Mouse (Mus musculus) MEL (cell line): ENCODE data around the gene Rabgap1l.

ENCODE experiments used
- CHD2 ChIP-seq: IDR thresholded peaks from 2 replicates; pipeline ENCODE4 v1.6.1; 2011; ENCODE audit warnings: low read length, improper control_type of control experiment
- CTCF ChIP-seq, 3 experiments: IDR thresholded peaks in 2 of 3; conservative IDR thresholded peaks in 1 of 3; 2 replicates each; pipeline ENCODE4 v1.5.1; 2011 to 2012; ENCODE audit warnings: low read length in 3 of 3, low read depth in 2 of 3, mild to moderate bottlenecking in 2 of 3, improper control_type of control experiment in 1 of 3, inconsistent platforms in 1 of 3, mixed read lengths in 1 of 3, moderate library complexity in 1 of 3; ENCODE audit not compliant: control insufficient read depth in 1 of 3, insufficient read depth in 1 of 3, poor library complexity in 1 of 3, severe bottlenecking in 1 of 3
- EP300 ChIP-seq, 2 experiments: IDR thresholded peaks; 2 replicates each; pipeline ENCODE4 v1.6.1; 2011; ENCODE audit warnings: improper control_type of control experiment in 2 of 2, low read length in 2 of 2, low read depth in 1 of 2, mild to moderate bottlenecking in 1 of 2
- JUND ChIP-seq: IDR thresholded peaks from 2 replicates; pipeline ENCODE4 v1.6.1; 2011; ENCODE audit warnings: low read depth, mild to moderate bottlenecking, improper control_type of control experiment, low read length
- MAFK ChIP-seq: IDR thresholded peaks from 2 replicates; pipeline ENCODE4 v1.6.1; 2011; ENCODE audit warnings: low read depth, mild to moderate bottlenecking, low read length, improper control_type of control experiment, borderline replicate concordance
- NELFE ChIP-seq: IDR thresholded peaks from 2 replicates; pipeline ENCODE4 v1.6.1; 2011; ENCODE audit warnings: low read depth, low read length, improper control_type of control experiment
- POLR2A ChIP-seq, 2 experiments: IDR thresholded peaks; 2 replicates each; pipeline ENCODE4 v1.6.1; 2011 to 2012; ENCODE audit warnings: low read length in 2 of 2, mild to moderate bottlenecking in 2 of 2, control low read depth in 1 of 2, improper control_type of control experiment in 1 of 2, low read depth in 1 of 2, moderate library complexity in 1 of 2; ENCODE audit not compliant: control insufficient read depth in 1 of 2, insufficient read depth in 1 of 2, poor library complexity in 1 of 2
- POLR2AphosphoS2 ChIP-seq: IDR thresholded peaks from 2 replicates; pipeline ENCODE4 v1.6.1; 2011; ENCODE audit warnings: low read length, improper control_type of control experiment
- POLR2AphosphoS5 ChIP-seq: IDR thresholded peaks from 2 replicates; pipeline ENCODE4 v1.6.1; 2012; ENCODE audit warnings: low read depth, borderline replicate concordance, mild to moderate bottlenecking, inconsistent platforms, low read length, moderate library complexity, mixed read lengths
- SIN3A ChIP-seq: IDR thresholded peaks from 2 replicates; pipeline ENCODE4 v1.6.1; 2012; ENCODE audit warnings: low read length, improper control_type of control experiment, inconsistent platforms
- UBTF ChIP-seq: IDR thresholded peaks from 2 replicates; pipeline ENCODE4 v1.6.1; 2012; ENCODE audit warnings: low read depth, mild to moderate bottlenecking, inconsistent platforms, low read length, improper control_type of control experiment, moderate library complexity, borderline replicate concordance; ENCODE audit not compliant: insufficient read depth
- ZKSCAN1 ChIP-seq: IDR thresholded peaks from 2 replicates; pipeline ENCODE4 v1.6.1; 2012; ENCODE audit warnings: low read depth, mild to moderate bottlenecking, inconsistent platforms, low read length, improper control_type of control experiment, moderate library complexity

DNA sequence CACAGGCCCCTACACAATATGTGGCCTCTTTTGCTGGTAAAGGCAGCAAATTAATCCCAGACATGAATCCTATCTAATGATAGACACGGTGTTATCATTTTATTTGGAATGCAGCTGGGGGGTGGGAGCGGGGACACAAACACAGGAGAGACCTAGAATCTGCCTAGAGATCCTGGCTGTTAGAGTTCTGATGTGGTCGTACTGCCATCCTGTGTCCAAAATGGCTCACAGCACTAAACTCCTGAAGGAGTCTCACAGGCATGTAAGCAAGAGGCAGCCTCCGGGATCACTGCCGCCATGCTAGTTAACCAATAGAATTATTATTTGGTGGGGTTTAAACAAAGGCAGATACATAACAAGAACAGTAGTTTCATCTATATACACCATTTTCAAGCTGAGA is 608.5 kb downstream of the Rabgap1l start:
- TF ChIP-seq ZKSCAN1 (no peak), EP300 (IDR thresholded peaks at IDR 0.05; ENCODE audit: low read depth in 1 of 2, low read length in 2 of 2) (no peak), POLR2AphosphoS5 (no peak), NELFE (no peak), MAFK (no peak), CHD2 (no peak), POLR2A (IDR thresholded peaks at IDR 0.05; ENCODE audit: control insufficient read depth in 1 of 2, insufficient read depth in 1 of 2, low read depth in 1 of 2, low read length in 2 of 2, poor library complexity in 1 of 2) (no peak), JUND (no peak), UBTF (no peak), POLR2AphosphoS2 (no peak), CTCF (IDR thresholded peaks at IDR 0.05 in 2 of 3, conservative IDR thresholded peaks at IDR 0.05 in 1 of 3; ENCODE audit: control insufficient read depth in 1 of 3, insufficient read depth in 1 of 3, low read depth in 2 of 3, low read length in 3 of 3, poor library complexity in 1 of 3, severe bottlenecking in 1 of 3) (no peak), SIN3A (no peak)
